Mouse (Mus musculus): Measurements from ENCODE around the gene Ift122.

Ift122 gene

DNA sequence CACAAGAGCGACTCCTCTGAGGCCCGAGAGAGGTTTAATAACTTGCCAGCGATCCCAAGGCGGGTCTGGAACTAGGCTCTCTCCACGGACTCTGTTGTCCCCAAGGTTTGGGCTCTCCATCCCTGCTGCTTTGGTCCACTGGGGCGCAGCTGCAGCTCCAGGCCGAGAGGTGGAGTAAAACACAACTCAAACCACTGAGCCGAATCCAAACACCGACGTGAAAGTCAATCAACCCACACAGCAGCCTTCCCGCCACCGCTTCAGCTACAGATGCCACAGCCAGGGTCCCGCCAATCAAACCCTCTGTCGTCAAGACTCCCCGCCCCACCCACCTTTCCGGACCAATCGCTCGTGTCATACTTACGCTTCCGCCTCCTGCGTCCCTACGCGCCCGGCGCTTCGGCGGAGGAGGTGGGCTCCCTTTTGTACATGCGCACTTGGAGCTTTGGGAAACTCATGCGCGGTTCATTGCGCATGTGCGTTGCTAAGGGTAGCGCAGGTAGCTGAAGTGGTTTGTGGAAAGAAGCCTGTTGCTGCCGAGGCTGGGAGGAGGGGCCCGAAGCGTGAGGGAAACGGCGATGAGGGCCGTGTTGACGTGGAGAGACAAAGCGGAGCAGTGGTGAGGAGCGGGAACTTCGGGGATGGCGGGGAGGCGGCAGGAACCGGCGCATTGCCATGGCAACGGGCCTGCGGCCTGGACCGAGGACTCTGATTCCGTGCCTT, at the start of gene Ift122, which contains the start of gene Mbd4:
Gene Ift122, plus strand, starts transcription at position 380 of the 723 bp plus-strand sequence.
Gene Mbd4, minus strand, starts transcription at position 281 of the 723 bp plus-strand sequence.
- TF ChIP-seq GATA4 (IDR thresholded peaks at IDR 0.05; ENCODE audit: insufficient replicate concordance, low read length) = peak; percentile 20; the same call in 1 of the 2 replicates

DNA sequence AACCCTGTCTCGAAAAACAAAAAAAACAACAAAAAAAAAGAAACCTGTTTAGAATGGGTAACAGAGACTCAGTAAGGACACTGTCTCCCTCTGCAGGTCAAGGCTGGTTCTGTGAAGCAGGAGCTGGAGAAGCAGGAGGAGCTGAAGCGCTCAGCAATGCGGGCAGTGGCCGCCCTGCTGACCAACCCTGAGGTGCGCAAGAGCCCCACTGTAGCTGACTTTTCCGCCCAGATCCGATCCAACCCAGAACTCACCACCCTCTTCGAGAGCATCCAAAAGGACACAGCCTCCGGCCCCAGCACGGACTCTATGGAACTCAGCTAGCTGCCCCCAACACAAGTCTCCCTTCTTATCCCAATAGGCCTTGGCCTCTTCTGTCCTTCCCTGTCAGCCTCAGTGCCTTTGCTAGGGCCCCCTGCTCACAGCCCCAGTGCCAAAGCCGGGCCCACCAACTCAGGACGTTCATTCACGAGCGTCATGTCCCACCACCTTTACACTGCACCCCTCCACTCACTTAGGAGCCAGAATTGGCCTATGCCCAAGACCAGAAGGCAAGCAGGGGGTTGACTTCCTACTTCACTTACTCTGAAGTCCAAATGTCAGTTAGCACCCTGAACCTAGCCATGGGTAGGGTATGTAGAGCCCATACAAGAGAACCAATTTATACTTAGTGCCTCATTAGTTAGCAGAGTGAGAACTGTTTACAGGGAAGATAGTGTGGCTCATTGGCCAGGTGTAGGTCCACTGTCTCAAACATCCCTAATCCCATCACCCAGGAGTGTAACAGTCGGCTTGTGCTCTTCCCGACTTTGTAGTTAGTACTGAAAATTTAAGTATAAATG, 49.5 kb upstream of the Ift122 start:
- TF ChIP-seq GATA4 (IDR thresholded peaks at IDR 0.05; ENCODE audit: insufficient replicate concordance, low read length) = no peak

DNA sequence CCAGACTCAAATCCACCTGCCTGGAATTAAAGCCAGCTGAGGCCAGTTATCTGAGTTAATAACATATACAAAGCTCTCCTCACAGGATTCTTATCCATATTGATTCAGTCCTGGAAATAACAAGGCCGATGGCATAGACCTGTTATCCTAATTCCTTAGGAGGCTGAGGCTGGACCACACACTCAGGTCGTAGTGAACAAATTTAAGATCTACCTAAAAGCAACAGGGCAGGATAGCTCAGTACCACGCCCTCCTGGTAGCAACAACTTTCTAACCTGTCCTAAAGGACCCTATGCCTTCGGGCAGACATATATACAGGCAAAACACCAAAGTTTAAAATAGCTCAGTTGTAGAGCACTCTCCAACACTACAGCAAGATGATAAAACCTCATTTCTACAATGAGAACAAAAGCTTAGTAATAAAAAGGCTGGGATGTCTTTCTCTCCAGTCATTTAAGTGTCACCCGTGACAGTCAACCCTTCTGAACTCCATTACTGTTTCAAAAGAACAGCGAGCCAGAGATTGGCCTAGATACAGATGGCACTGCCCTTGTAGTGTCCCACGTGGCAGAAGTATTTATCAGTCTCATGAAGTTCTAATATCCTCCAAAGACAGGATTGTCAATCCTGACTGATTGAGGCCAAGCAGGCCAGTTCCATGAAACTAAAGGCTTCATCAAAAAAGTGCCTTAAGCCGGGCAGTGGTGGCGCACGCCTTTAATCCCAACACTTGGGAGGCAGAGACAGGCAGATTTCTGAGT, 48.7 kb upstream of the Ift122 start:
- no peak for TF ChIP-seq GATA4 (IDR thresholded peaks at IDR 0.05; ENCODE audit: insufficient replicate concordance, low read length)

DNA sequence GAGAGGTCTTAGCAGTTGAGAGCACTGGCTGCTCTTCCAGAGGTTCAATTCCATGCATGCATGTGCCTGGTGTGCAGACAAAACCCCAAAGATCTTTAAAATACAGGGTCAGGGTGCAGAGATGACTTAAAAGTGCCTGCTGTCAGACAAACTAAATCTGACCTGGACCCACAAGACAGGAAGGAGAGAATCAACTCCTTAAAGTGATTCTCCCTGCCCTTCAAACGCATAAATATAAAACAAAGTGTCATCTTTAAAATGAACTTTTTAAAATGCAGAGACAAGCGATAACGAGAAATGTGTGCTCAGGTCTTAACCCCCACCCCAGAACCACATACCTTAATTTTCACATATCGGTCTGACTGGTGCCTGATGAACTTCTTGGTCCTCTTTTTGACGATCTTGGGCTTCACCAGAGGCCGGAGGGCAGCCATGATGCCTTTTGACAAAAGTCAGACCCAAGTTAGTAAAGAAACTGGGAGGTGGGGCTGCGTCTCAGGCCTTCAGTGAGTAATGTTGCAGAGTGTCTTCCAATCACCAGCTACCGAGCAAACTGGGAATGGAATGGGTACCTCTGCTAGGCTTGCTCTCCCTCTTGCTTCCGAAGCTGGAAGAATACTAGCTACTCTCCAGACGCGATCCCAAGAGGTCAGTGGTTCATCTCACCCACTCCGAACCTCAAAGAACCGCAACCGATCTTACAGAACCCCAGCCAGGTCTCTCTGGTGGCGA, 45.6 kb upstream of the Ift122 start:
- TF ChIP-seq GATA4 (IDR thresholded peaks at IDR 0.05; ENCODE audit: insufficient replicate concordance, low read length) = no peak

DNA sequence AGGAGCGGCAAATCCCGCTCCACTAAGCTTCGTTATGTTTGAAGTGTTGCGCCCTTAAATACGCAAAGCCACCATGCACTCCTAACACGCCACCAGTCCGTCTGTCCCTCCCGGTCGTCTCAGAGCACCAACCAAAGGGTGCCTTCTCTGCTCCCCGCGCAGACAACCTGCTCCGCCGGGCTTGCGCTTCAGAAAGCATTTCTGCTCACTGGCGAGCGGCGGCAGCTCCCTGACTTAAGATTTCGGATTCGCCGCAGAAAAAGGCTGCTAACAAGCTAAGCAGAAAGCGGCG, 45.1 kb upstream of the Ift122 start:
- TF ChIP-seq GATA4 (IDR thresholded peaks at IDR 0.05; ENCODE audit: insufficient replicate concordance, low read length) = no peak

DNA sequence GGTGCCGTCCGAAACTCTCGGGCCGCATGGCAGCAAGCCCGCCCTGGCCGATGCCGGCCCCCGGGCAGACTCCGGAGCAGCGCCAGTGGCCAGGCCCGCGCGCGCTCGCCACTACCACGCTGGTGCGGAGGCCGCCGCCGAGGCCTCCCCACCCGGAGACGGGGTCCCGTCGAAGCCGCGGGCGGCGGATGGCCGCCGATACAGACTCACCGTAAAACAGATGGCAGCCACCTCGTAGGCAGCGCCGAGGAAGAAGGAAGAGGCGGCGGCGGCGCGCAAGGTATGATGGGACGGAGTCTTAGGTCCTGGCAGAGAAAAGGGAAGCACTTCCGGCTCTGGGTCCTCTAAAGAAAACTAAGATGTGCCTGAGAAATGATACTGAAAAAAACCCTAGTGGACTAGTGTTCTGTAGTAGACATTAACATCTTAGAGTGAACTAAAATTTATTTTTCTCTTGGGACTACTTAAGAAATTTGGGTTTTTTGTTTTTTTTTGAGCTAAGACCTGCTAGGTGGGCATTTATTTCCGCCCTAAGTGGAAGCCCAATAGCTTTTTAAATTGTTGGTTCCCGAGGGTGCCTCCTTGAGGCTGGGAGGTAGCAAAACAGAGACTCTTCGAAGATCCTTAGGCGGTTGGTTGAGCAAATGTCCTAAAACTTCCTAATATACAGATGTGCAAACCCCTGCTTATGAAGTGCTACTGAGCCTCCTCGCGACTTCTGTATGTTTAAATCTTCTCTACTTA, 44.6 kb upstream of the Ift122 start, which contains the start of gene Rpl32:
Gene Rpl32, minus strand, starts transcription at position 260 of the 744 bp plus-strand sequence.
- TF ChIP-seq GATA4 (IDR thresholded peaks at IDR 0.05; ENCODE audit: insufficient replicate concordance, low read length) = no peak

DNA sequence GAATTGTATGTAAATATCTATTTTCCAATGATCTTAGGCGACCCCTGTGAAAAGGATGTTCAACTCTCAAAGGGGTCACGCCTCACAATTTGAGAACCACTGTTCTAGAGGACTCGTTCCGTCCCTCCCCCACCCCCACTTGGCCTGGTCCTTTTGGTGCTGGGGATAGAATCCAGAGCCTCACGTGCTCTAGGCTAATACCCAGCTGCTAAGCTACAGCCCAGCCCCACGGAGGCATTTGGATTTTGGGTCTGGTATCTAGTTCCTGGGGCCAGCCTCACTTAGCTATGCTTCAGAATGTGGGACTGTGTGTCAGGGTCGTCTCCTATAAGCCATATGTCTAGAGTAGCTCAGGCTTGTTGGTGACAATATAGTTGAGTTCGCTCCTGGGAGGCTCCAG, 41.7 kb upstream of the Ift122 start:
- TF ChIP-seq GATA4 (IDR thresholded peaks at IDR 0.05; ENCODE audit: insufficient replicate concordance, low read length) = no peak

DNA sequence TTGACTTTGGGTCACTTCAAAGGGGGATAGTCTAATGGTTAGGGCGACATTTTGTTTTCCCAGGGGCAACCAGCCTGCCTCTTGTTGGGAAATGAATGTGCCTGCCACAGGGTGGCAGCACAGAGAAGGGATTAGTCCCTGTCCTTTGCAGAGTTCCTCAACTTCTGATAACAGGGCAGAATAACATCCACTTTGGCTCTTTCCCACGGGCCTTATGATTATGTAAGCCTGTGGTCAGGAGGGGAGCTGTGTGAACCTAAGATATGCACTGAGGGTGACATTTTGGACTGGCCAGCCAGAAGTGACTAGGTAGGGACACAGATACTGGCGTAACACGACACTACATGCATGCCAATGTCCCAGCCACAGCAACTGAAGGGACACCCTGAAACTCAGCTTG, 39.2 kb upstream of the Ift122 start:
- TF ChIP-seq GATA4 (IDR thresholded peaks at IDR 0.05; ENCODE audit: insufficient replicate concordance, low read length) = peak; percentile 29; the same call in 1 of the 2 replicates

DNA sequence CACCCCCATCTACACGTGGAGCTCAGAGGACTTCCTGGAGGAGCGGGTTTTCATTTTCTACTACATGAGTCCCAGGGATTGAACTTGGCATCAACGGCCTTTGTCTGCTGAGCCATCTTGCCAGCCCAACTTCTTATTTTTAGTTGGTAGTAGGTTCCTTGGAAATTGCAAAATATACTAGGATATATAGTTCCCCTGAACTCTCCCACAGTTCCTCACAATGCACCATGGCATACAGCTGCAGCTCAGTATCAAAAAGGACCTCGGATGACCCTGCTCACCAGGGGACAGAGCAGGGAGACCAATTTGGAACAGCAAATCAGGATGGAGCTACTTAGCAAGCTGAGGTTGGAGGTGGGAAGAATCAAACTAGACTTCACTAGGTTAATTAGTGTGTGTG, 38.2 kb upstream of the Ift122 start:
- TF ChIP-seq GATA4 (IDR thresholded peaks at IDR 0.05; ENCODE audit: insufficient replicate concordance, low read length) = no peak

DNA sequence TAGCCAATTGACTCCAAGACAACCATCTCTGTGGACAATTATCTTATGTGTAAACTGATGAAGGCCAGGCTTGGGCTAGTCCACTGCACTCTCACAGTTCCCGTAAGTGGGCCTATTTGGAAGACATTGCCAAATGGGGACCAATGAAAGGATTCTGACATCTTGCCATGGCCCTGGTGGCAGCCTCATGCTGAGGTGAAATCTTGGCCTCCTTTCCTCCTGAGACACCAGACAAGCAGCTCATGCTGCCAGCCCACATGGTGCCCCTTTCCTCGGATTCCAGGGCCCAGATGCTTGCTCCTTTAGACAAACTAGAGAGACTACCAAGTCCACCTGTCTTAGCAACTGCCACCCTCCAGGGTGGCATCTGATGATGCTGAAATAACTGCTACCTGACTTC, 35.1 kb upstream of the Ift122 start:
- TF ChIP-seq GATA4 (IDR thresholded peaks at IDR 0.05; ENCODE audit: insufficient replicate concordance, low read length) = no peak

DNA sequence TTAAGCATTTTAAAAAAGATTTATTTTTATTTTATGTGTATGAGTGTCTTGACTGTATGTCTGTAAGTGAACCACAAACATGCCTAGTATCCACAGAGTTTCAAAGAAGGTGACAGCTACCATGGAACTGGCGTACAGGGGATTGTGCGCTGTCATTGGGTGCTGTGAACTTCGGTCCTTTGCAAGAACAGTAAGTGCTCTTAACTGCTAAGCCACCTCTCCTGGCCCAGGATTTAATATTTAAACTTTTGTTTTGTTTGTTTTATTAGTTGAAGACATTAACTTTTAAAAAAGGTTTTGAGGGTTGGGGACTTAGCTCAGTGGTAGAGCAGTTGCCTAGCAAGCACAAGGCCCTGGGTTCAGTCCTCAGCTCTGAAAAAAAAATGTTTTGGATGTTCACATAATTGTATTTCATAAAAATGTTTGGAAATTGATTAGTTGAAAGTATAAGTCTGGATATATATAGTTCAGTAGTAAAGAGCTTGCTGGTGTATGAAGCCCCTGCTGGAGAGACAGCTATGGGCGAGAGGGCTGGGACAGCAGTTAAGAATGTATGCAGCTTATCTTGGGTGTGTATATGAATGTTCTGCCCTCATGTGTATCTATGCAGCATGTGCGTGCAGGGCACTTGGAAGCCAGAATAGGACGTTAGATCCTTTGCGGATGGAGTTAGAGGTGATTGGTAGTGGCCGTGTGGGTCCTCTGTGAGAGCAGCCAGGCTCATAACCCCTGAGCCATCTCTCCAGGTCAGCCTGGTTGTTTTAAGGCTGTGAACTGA, 31.9 kb upstream of the Ift122 start:
- no peak for TF ChIP-seq GATA4 (IDR thresholded peaks at IDR 0.05; ENCODE audit: insufficient replicate concordance, low read length)

DNA sequence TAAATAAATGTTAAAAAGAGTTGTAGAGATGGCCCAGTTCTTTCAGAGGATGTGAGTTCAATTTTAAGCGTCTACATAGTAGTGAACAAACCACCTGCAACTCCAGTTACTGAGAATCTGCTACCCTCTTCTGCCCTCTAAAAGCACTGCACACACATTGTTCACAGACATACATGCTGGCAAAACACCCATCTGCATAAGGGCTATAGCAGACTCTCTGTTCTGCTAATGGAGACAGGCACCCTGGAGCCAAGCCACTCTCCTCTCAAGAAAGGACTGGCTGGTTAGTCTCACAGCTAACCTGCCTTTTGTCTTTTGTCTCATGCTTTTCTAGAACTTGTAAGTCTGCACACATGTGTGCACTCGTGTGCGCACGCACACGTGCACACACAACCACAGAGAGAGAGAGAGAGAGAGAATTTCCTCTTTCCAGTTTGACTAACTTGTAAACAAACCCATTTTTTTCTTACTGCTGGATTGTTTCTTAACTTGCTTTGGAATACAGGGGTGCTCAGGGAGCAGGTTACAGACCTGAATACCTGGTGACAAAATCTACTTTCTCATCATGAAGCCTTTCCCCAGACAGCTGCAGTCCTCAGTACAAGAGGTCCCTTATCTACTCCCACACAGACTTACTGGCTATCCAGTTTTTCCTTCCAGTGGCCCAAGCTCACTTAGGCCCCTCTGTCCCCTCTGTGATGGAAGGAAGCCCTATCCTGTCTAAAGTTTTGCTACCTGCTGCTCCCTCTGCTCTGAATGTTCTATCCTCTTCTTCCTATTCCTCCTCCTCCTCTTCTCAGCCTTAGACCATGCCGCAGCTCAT, 22.3 kb upstream of the Ift122 start:
- TF ChIP-seq GATA4 (IDR thresholded peaks at IDR 0.05; ENCODE audit: insufficient replicate concordance, low read length) = no peak
